Mouse (Mus musculus) forebrain, embryonic 11.5 days (tissue): ENCODE measurements around the gene Kxd1. TPM values are rescaled to one million over a fixed set of nuclear protein-coding genes. Genes with fewer than 3 reads are reported as not detected.
A peak's percentile ranks its signal among the peaks of the same experiment; 100 is the strongest.

Experiments
- ATAC-seq: fragments of 200-750 bp; cut with Nextera tagmentation; replicated peaks from 2 replicates; pipeline ENCODE4 v1.8.0; 2017; ENCODE audit warnings: moderate TSS enrichment; ENCODE audit not compliant: low FRiP score
- DNase-seq: peaks from one replicate; pipeline ENCODE4 v3.0.0-alpha.2; 2017; ENCODE audit warnings: low spot score
- H3K27ac ChIP-seq: fragments of 300-500 bp; sonication (generic); 2 replicates; pipeline ENCODE4 v1.5.1; 2014; ENCODE audit warnings: low read depth, low read length
- H3K27me3 ChIP-seq: fragments of 300-500 bp; sonication (generic); 2 replicates; pipeline ENCODE4 v1.6.1; 2014; ENCODE audit warnings: mild to moderate bottlenecking, low read length, mixed read lengths; ENCODE audit not compliant: control insufficient read depth, insufficient read depth
- H3K36me3 ChIP-seq: fragments of 300-500 bp; sonication (generic); 2 replicates; pipeline ENCODE4 v1.6.1; 2014; ENCODE audit warnings: mild to moderate bottlenecking, low read length, moderate library complexity, mixed read lengths; ENCODE audit not compliant: control insufficient read depth, insufficient read depth
- H3K4me1 ChIP-seq: fragments of 300-500 bp; sonication (generic); replicated peaks from 2 replicates; pipeline ENCODE4 v1.6.1; 2014; ENCODE audit warnings: low read length, mixed read lengths; ENCODE audit not compliant: control insufficient read depth, insufficient read depth
- H3K4me2 ChIP-seq: fragments of 300-500 bp; sonication (generic); 2 replicates; pipeline ENCODE4 v1.6.1; 2014; ENCODE audit warnings: low read depth, mild to moderate bottlenecking, low read length, moderate library complexity, mixed read lengths; ENCODE audit not compliant: severe bottlenecking
- H3K4me3 ChIP-seq: fragments of 300-500 bp; sonication (generic); 2 replicates; pipeline ENCODE4 v1.5.1; 2014; ENCODE audit warnings: low read depth, low read length
- H3K9ac ChIP-seq: fragments of 300-500 bp; sonication (generic); 2 replicates; pipeline ENCODE4 v1.6.1; 2014; ENCODE audit warnings: low read length
- H3K9me3 ChIP-seq: fragments of 300-500 bp; sonication (generic); 2 replicates; pipeline ENCODE4 v1.6.1; 2016; ENCODE audit warnings: low read length, mixed read lengths; ENCODE audit not compliant: control insufficient read depth
- WGBS: fragments of 180-500 bp; shearing (Covaris S2); extraction: QIAGEN DNeasy Blood & Tissue Kit; methylation state at CpG from one replicate; pipeline ENCODE4 v1.1.7; 2014; 5-methylcytosine and 5-hydroxymethylcytosine counted together
- polyA plus RNA-seq: library from polyadenylated mRNA; unstranded; fragments of >200 nt; fragmentation: Nextera tagmentation; extraction: Ambion mirVana; gene quantifications from 2 replicates; pipeline ENCODE4 v1.2.1, GENCODE M21; 2014

The Kxd1 gene
- polyA plus RNA-seq, 1 experiment from 2014 or later = 56.0 TPM

DNA sequence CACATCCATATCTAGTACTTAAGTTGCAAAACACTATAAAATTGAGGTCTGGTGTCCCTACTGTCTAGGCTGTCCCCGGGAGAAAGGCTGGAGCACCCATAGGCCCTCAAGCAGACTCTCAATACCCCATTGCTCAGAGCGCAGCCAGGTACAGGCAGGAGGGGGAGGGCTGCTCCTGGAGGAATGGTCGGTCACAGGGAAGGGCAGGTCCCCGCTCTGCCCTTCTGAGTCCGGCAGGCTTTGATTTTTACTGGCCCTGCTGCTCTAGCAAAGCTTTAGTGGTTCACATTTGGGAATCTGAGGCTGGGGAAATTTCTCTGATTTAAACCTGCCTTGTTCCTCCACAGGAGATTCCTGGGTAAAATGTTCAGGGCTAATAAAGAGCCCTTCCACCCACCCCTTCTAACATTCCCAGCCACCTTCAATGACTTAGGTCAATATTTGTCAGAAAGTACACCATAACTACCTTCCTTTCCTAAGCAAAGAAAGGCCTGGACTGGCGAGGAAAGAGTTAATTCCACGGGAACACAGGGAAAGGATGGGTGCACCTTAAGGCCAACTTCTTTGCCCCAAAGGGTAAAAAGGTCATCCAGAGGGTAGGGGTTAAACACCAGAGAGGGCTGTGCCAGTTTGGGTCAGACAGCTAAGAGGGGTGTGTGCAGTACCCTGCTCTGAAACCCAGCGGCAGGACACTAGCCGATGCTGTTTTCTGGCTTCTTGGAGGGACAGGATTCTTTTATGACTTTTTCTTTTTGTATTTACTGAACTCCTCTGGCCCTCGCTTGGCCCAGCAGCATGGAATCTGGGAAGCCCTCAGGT lies 37.5 kb downstream of the Kxd1 start:
- Histone ChIP-seq H3K36me3 (no peaks in the 10 kb centered on the region), H3K27ac (no peak overlapping the region), H3K4me2 (no peak overlapping the region), H3K4me1 (peaks cover 27% of the 10 kb centered on the region), H3K4me3 (no peak overlapping the region), H3K9ac (no peak overlapping the region), H3K27me3 (peaks cover 96% of the 10 kb centered on the region), H3K9me3 (no peaks in the 10 kb centered on the region)
- DNase-seq (no peak), ATAC-seq (no peak)
- 8% methylated on average over 10 of the region's 10 CpGs for WGBS

DNA sequence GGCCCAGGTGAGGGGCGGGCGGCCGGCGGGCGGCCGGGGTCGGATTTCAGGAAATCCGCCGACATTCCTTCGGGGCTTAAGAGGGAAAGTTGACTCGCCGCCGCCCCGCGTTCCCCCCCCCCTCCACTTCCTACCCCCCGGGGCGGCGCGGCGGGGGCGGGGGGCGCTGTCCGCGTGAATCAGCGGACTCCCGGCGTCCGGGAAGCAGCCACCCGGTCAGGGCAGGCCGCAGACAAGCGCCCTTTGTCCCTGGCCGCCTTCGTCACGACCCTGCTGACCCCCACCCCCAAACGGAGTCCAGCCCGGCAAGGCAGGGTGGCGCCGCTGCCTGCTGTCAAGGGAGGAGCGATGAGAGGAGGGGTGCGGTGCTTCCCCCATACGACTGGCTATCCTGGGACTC lies 38.2 kb downstream of the Kxd1 start:
- Histone ChIP-seq H3K9ac (no peak overlapping the region), H3K9me3 (no peaks in the 10 kb centered on the region), H3K4me3 (peak overlapping the region; percentile 18), H3K36me3 (no peaks in the 10 kb centered on the region), H3K27ac (no peak overlapping the region), H3K4me1 (peaks cover 27% of the 10 kb centered on the region), H3K4me2 (peak overlapping the region; percentile 31), H3K27me3 (peaks cover 96% of the 10 kb centered on the region)
- DNase-seq (no peak), ATAC-seq (no peak)
- 2% methylated on average over 28 of the region's 41 CpGs for WGBS

DNA sequence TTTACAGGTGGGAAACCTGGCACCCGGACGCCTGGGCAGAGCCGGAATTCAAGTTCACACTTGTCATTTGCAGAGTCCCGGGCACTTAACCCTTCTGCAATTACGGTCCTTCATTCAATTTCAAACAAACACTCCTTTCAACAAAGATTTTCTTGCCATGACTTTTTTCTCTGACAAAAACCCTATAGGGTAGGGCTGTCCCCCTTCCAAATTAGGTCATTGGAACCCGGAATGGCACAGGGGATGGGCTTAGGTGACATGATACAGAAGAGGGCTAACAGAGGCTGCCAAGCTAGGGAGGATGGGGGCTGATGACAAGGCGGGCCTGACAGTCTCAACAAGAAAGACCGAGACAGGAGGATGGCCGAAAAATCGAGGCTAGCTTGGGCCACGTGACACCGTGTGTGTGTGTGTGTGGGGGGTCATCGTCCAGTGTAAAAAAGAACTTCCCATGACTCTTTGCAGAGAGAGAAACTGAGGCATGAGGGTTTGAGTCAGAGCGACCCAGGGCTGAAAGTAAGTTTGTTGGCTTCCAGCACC lies 38.8 kb downstream of the Kxd1 start:
- Histone ChIP-seq H3K4me3 (peak overlapping the region; percentile 18), H3K4me2 (peak overlapping the region; percentile 31; the same call in 1 of the 2 replicates), H3K36me3 (no peaks in the 10 kb centered on the region), H3K4me1 (peaks cover 26% of the 10 kb centered on the region), H3K9me3 (no peaks in the 10 kb centered on the region), H3K9ac (no peak overlapping the region), H3K27ac (no peak overlapping the region), H3K27me3 (peaks cover 92% of the 10 kb centered on the region)
- WGBS = 2% methylated on average over 14 of the region's 14 CpGs
- DNase-seq (no peak), ATAC-seq (no peak)

DNA sequence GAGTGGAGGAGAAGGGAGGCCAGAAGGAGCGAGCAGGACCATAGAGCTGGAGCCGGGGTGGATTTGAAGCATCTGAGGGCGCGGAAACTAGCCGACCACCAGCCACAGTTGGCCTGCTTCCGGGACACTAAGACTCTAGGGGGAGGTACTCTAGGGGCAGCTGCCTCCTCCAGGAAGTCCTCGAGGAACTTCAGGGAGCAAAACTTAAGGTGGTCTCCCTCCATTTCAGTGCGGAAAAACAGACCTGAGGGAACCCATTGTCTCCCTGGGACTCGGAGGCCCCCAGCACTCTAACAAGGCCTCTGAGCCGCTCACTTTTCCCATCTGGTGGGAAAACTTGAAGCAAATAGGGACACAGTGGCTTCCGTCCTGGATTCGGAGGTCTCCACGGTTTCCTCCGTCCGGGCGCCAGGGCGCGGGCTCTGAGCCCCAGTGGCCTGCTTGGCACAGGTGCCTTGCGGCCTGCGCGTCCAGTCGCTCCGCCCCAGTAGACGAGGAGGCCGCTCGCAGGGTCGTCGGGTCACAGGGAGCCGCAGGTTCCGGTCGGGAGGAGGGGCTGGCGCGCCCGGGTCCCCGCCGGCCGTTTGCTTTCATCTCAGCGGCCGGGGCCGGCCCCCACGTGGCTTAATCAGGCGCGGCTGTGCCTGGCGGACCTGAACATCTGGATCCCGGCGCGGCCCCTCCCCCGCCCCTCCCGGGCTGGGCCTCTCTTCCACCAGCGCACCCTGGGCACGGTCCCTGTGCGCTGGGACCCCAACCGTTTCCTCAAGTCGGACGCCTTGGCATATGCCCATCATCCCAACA lies 39.6 kb downstream of the Kxd1 start:
- Histone ChIP-seq H3K4me1 (peaks cover 21% of the 10 kb centered on the region), H3K9me3 (no peaks in the 10 kb centered on the region), H3K36me3 (no peaks in the 10 kb centered on the region), H3K4me2 (peak overlapping the region; percentile 50), H3K27ac (no peak overlapping the region), H3K9ac (no peak overlapping the region), H3K4me3 (peak overlapping the region; percentile 23), H3K27me3 (peaks cover 84% of the 10 kb centered on the region)
- 2% methylated on average over 54 of the region's 55 CpGs for WGBS
- DNase-seq = peak; percentile 70
- no peak for ATAC-seq

DNA sequence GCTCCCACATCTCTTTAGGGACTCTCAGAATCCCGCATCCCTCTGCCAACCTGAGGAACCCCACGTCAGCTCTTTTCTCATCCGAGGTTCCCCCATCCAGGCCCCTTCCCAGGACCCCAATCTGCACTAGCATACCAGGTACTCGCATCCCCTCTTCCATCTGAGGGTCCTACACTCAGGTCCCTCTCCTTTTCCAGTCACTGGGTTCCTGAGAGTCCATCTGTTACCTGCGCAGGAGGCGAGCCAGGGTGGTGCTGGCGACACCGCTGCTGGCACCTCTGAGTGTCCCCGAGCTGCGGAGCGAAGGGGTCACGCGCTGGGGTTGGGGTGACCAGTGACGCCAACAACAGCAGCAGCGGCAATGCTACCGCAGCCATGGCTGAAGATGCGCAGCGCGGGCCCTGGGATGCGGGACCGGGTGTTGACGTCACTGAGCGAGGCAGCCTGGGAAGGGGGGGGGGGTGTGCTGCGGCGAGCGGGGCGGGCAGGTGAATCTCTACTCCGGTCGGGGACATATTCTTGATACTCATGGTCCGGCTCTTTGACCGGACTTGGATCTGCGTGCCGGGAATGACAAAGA lies 40.7 kb downstream of the Kxd1 start, which contains the start of gene Tmem59l:
Tmem59l (minus strand) TSS at position 418 of the 580 bp plus-strand sequence.
- H3K9me3 ChIP-seq = no peaks in the 10 kb centered on the region
- WGBS = 3% methylated on average over 33 of the region's 33 CpGs
- H3K27ac ChIP-seq = no peak within 1 kb of the TSS
- DNase-seq (peak; percentile 70), ATAC-seq (no peak)
- no peaks in the 10 kb centered on the region for H3K36me3 ChIP-seq
- peaks cover 20% of the 10 kb centered on the region for H3K4me1 ChIP-seq
- peak within 1 kb of the TSS; percentile 45 for H3K9ac ChIP-seq
- H3K4me2 ChIP-seq = peak within 1 kb of the TSS; percentile 62
- H3K27me3 ChIP-seq = peaks cover 73% of the 10 kb centered on the region
- H3K4me3 ChIP-seq = peak within 1 kb of the TSS; percentile 30

DNA sequence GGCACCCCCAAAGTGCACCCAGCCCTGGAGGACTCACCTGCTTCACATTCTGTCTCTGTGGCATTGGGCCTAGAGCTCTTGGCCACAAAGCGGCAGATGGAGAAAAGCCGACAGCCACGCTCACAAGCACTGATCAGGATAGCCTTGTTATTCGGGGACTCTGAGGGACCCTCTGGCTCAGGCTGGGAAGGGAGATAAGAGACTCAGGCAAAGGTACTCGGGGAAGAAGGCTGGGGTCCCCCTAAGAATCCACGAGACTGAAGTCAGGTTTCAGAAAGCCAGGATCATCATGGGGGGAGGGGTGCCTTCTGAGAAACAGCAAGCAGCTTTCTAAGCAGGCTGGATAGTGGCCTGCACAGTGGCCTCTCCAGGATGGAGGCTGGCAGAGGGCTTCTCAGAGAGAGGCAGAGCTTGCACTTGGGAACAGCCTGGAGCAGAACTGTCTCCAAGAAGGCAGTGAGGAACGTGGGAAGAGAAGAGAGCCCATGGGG lies 41.5 kb downstream of the Kxd1 start:
- Histone ChIP-seq H3K9me3 (no peaks in the 10 kb centered on the region), H3K4me3 (no peak overlapping the region), H3K4me1 (peaks cover 20% of the 10 kb centered on the region), H3K4me2 (no peak overlapping the region), H3K36me3 (no peaks in the 10 kb centered on the region), H3K27me3 (peaks cover 65% of the 10 kb centered on the region), H3K9ac (no peak overlapping the region), H3K27ac (no peak overlapping the region)
- ATAC-seq (no peak), DNase-seq (no peak)
- WGBS = 39% methylated on average over 7 of the region's 7 CpGs

DNA sequence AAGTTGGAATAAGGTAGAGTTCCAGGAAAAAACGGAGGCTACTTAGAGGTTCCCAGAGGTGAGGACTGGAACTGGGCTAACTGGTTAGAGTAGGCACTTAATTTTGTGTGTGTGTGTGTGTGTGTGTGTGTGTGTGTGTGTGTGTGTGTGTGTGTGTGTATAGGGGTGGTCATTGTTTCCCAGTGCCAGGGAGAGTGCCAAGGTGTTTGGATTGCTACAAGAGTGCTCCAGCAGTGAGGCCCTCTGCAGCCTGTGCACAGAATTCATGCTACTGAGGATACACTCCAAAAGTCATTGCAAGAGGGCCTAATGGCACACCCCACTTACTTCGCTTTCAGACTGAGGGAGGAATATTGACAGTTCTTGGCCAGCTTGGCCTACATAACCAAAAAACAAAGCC lies 44.8 kb downstream of the Kxd1 start:
- 59% methylated on average over 2 of the region's 2 CpGs for WGBS
- no peak overlapping the region for H3K27ac ChIP-seq
- no peak overlapping the region for H3K4me3 ChIP-seq
- H3K36me3 ChIP-seq = no peaks in the 10 kb centered on the region
- H3K27me3 ChIP-seq = peaks cover 32% of the 10 kb centered on the region
- H3K4me1 ChIP-seq = peaks cover 7% of the 10 kb centered on the region
- H3K4me2 ChIP-seq = no peak overlapping the region
- no peaks in the 10 kb centered on the region for H3K9me3 ChIP-seq
- H3K9ac ChIP-seq = no peak overlapping the region
- ATAC-seq (no peak), DNase-seq (no peak)

DNA sequence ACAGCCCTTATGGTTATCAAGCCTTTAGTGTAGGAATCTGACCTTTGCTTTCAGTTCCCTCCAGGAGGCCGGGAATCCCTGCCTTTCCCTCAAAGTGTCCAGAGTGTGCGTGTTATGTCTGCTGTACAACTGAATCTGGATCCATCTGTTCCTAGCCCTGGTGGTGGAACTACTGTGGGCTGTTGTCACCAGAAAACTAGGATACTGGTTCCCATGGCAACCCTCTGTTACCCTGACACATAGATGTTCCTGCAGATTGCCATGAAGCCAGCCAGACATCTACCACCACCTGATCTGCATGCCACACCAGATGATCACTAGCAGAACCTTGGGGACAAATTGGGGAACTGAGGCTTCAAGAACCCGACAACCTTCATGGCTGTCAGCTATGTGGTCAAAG lies 45.8 kb downstream of the Kxd1 start:
- Histone ChIP-seq H3K4me3 (no peak overlapping the region), H3K9me3 (no peaks in the 10 kb centered on the region), H3K4me2 (no peak overlapping the region), H3K4me1 (peaks cover 3% of the 10 kb centered on the region; the same call in 1 of the 2 replicates), H3K27me3 (peaks cover 23% of the 10 kb centered on the region), H3K9ac (no peak overlapping the region), H3K36me3 (no peaks in the 10 kb centered on the region), H3K27ac (no peak overlapping the region)
- ATAC-seq (no peak), DNase-seq (no peak)
- WGBS = 82% methylated on average over 3 of the region's 3 CpGs
